Mouse (Mus musculus) lung, postnatal 0 days (tissue): ENCODE results near the gene Aprt. TPM values are rescaled to one million over a fixed set of nuclear protein-coding genes. Genes with fewer than 3 reads are reported as not detected.

Source experiments
- ATAC-seq: fragments of 200-750 bp; cut with Nextera tagmentation; 2 replicates; pipeline ENCODE4 v1.8.0; 2017; ENCODE audit warnings: moderate library complexity
- DNase-seq: peaks from one replicate; pipeline ENCODE4 v3.0.0-alpha.2; 2016; ENCODE audit warnings: low spot score
- H3K27ac ChIP-seq: fragments of 300-500 bp; sonication (generic); 2 replicates; pipeline ENCODE4 v1.5.1; 2014; ENCODE audit warnings: antibody characterized with exemption, mild to moderate bottlenecking, low read length, mixed read lengths
- H3K27me3 ChIP-seq: fragments of 300-500 bp; sonication (generic); replicated peaks from 2 replicates; pipeline ENCODE4 v1.6.1; 2014; ENCODE audit warnings: low read length, mixed read lengths; ENCODE audit not compliant: insufficient read depth
- H3K36me3 ChIP-seq: fragments of 300-500 bp; sonication (generic); 2 replicates; pipeline ENCODE4 v1.6.1; 2014; ENCODE audit warnings: low read length, mixed read lengths; ENCODE audit not compliant: insufficient read depth
- H3K4me1 ChIP-seq: fragments of 300-500 bp; sonication (generic); 2 replicates; pipeline ENCODE4 v1.6.1; 2014; ENCODE audit warnings: antibody characterized with exemption, low read depth, low read length, mixed read lengths; ENCODE audit not compliant: insufficient read depth
- H3K4me2 ChIP-seq: fragments of 300-500 bp; sonication (generic); replicated peaks from 2 replicates; pipeline ENCODE4 v1.6.1; 2014; ENCODE audit warnings: low read depth, mild to moderate bottlenecking, low read length, moderate library complexity, mixed read lengths
- H3K4me3 ChIP-seq: fragments of 300-500 bp; sonication (generic); 2 replicates; pipeline ENCODE4 v1.5.1; 2014; ENCODE audit warnings: low read depth, low read length
- H3K9ac ChIP-seq: fragments of 300-500 bp; sonication (generic); replicated peaks from 2 replicates; pipeline ENCODE4 v1.6.1; 2014; ENCODE audit warnings: low read depth, mild to moderate bottlenecking
- H3K9me3 ChIP-seq: fragments of 300-500 bp; sonication (generic); 2 replicates; pipeline ENCODE4 v1.6.1; 2016; ENCODE audit warnings: low read length, mixed read lengths
- CTCF ChIP-seq: IDR thresholded peaks from 2 replicates; pipeline ENCODE4 v1.5.1; 2016; ENCODE audit warnings: antibody characterized with exemption, mild to moderate bottlenecking
- EP300 ChIP-seq: IDR thresholded peaks from 2 replicates; pipeline ENCODE4 v1.6.1; 2016; ENCODE audit warnings: antibody characterized with exemption, mild to moderate bottlenecking, control low read depth
- WGBS: fragments of 180-500 bp; shearing (Covaris S2); extraction: QIAGEN DNeasy Blood & Tissue Kit; methylation state at CpG from one replicate; pipeline ENCODE4 v1.1.7; 2014; 5-methylcytosine and 5-hydroxymethylcytosine counted together
- polyA plus RNA-seq: library from polyadenylated mRNA; unstranded; fragments of >200 nt; fragmentation: Nextera tagmentation; extraction: Ambion mirVana; gene quantifications from 2 replicates; pipeline ENCODE4 v1.2.1, GENCODE M21; 2015

The Aprt gene
- polyA plus RNA-seq, 1 experiment from 2014 or later: 206 TPM

- no peak overlapping the region for H3K27ac ChIP-seq
- no peaks in the 10 kb centered on the region for H3K27me3 ChIP-seq
- 0 out of 2 replicates have a peak, but pooled peaks cover 5% of the 10 kb centered on the region for H3K36me3 ChIP-seq
- WGBS: 54% methylated on average over 4 of the region's 4 CpGs
- DNase-seq (no peak), ATAC-seq (no peak)
- peaks cover 11% of the 10 kb centered on the region for H3K4me1 ChIP-seq
- H3K9me3 ChIP-seq: no peaks in the 10 kb centered on the region
- H3K4me2 ChIP-seq: no peak overlapping the region
- no peak overlapping the region for H3K9ac ChIP-seq
- TF ChIP-seq EP300 (no peak), CTCF (0 out of 2 replicates have a peak, but pooled peaks have one; percentile 7)
- H3K4me3 ChIP-seq: no peak overlapping the region
These were observed 33.5 kb upstream of the Aprt start for GRCm38 (mm10) chr8:122610209-122610608.

- TF ChIP-seq CTCF: no peak
- no peak for TF ChIP-seq EP300
- Histone ChIP-seq H3K36me3 (no peaks in the 10 kb centered on the region), H3K27me3 (no peaks in the 10 kb centered on the region), H3K27ac (no peak overlapping the region), H3K4me2 (no peak overlapping the region), H3K4me3 (no peak overlapping the region), H3K9me3 (no peaks in the 10 kb centered on the region), H3K9ac (no peak overlapping the region), H3K4me1 (peaks cover 3% of the 10 kb centered on the region; the same call in 1 of the 2 replicates)
- no peak for DNase-seq
- 81% methylated on average over 11 of the region's 12 CpGs for WGBS
- ATAC-seq: no peak
These were observed 30.1 kb upstream of the Aprt start for GRCm38 (mm10) chr8:122606810-122607209.

DNA sequence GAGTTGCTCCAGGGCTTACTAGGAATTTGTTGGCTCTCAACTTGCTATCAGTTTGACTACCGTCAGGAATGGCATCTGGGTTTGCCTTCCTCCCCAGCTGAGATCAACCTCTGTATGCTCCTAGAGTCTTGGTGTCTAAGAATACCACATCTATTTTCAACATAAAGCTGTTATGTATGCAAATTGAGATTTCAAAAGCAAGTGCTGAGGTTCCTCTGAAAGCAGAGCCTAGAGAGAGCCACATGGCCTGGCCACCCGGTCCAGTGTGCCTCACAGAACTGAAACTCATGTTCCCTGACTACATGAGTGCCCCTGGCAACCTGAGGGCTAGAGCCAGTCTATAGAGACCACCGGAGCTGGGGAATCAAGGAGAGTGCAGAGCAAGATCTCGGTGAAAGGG is 28.7 kb upstream of the Aprt start:
- no peaks in the 10 kb centered on the region for H3K36me3 ChIP-seq
- H3K4me1 ChIP-seq: no peaks in the 10 kb centered on the region
- no peak overlapping the region for H3K4me3 ChIP-seq
- no peak overlapping the region for H3K27ac ChIP-seq
- ATAC-seq (no peak), DNase-seq (no peak)
- H3K9me3 ChIP-seq: no peaks in the 10 kb centered on the region
- no peak overlapping the region for H3K4me2 ChIP-seq
- no peaks in the 10 kb centered on the region for H3K27me3 ChIP-seq
- no peak overlapping the region for H3K9ac ChIP-seq
- WGBS: 71% methylated on average over 4 of the region's 4 CpGs
- TF ChIP-seq EP300 (no peak), CTCF (no peak)

DNA sequence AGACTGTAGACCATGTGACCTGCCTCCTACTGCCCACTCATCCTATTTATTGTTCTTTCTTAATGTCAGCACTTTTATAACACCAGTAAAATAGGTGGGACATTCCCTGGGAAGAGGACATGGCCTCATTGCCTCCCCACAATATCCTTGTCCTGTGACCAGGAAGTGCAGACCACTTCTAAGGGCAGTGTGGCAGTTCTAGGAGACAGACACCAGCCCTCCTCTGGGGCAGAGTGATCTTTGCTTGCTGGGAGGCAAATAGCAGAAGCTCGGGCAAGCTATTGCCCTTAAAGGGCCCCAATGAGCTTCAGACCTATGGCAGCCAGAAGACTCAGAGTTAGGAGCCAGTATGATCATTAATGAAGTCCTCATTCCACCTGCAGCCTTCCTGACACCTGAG is 27.9 kb upstream of the Aprt start:
- ATAC-seq: no peak
- Histone ChIP-seq H3K27me3 (no peaks in the 10 kb centered on the region), H3K4me2 (no peak overlapping the region), H3K9me3 (no peaks in the 10 kb centered on the region), H3K4me1 (no peaks in the 10 kb centered on the region), H3K4me3 (no peak overlapping the region), H3K9ac (no peak overlapping the region), H3K36me3 (no peaks in the 10 kb centered on the region), H3K27ac (no peak overlapping the region)
- 56% methylated on average over 1 of the region's 1 CpGs for WGBS
- DNase-seq: no peak
- no peak for TF ChIP-seq EP300

DNA sequence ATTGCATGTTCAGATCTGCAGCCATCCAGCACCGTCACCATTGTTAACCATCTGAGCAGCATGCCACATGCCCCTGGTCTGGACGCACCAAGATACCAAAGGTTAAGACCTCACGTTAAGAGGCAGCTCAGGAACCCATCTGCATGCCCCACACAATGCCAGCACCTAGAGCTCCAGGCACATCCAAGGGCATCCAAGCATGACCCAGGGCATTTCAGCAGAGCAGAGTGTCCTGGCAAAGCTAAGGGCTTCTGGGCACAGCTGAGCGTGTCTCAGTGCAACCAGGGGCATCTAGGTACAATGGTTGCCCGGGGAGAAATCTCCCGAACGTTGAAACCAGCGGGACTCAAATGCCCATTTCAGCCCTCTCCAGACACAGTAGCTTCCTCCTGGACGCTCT is 24.0 kb upstream of the Aprt start:
- WGBS: 90% methylated on average over 9 of the region's 9 CpGs
- Histone ChIP-seq H3K9ac (no peak overlapping the region), H3K4me3 (no peak overlapping the region), H3K36me3 (no peaks in the 10 kb centered on the region), H3K9me3 (no peaks in the 10 kb centered on the region), H3K27me3 (no peaks in the 10 kb centered on the region), H3K27ac (no peak overlapping the region), H3K4me1 (no peaks in the 10 kb centered on the region), H3K4me2 (no peak overlapping the region)
- DNase-seq (no peak), ATAC-seq (no peak)
- TF ChIP-seq CTCF: no peak
- no peak for TF ChIP-seq EP300

GRCm38 (mm10) chr8:122596031-122596430 is 19.3 kb upstream of the Aprt start:
- Histone ChIP-seq H3K27ac (no peak overlapping the region), H3K27me3 (no peaks in the 10 kb centered on the region), H3K9ac (no peak overlapping the region), H3K9me3 (no peaks in the 10 kb centered on the region), H3K36me3 (no peaks in the 10 kb centered on the region), H3K4me3 (no peak overlapping the region), H3K4me2 (no peak overlapping the region), H3K4me1 (no peaks in the 10 kb centered on the region)
- ATAC-seq: no peak
- DNase-seq: no peak
- WGBS: 51% methylated on average over 4 of the region's 4 CpGs
- TF ChIP-seq CTCF: no peak
- no peak for TF ChIP-seq EP300
